Mouse (Mus musculus) heart, embryonic 12.5 days (tissue): ENCODE measurements around the gene Cop1. TPM values are rescaled to one million over a fixed set of nuclear protein-coding genes. Genes with fewer than 3 reads are reported as not detected.
A peak's percentile ranks its signal among the peaks of the same experiment; 100 is the strongest.

ENCODE experiments used
- ATAC-seq: fragments of 200-750 bp; cut with Nextera tagmentation; 2 replicates; pipeline ENCODE4 v1.8.0; 2017; ENCODE audit warnings: moderate TSS enrichment, moderate library complexity; ENCODE audit not compliant: insufficient number of reproducible peaks, low FRiP score
- H3K27ac ChIP-seq: fragments of 300-500 bp; sonication (generic); 2 replicates; pipeline ENCODE4 v1.5.1; 2016; ENCODE audit warnings: mild to moderate bottlenecking, moderate library complexity; ENCODE audit not compliant: poor library complexity, severe bottlenecking
- H3K27me3 ChIP-seq: fragments of 300-500 bp; sonication (generic); replicated peaks from 2 replicates; pipeline ENCODE4 v1.6.1; 2016; ENCODE audit warnings: mild to moderate bottlenecking, moderate library complexity
- H3K36me3 ChIP-seq: fragments of 300-500 bp; sonication (generic); 2 replicates; pipeline ENCODE4 v1.6.1; 2016; ENCODE audit warnings: mild to moderate bottlenecking, moderate library complexity
- H3K4me1 ChIP-seq: fragments of 300-500 bp; sonication (generic); replicated peaks from 2 replicates; pipeline ENCODE4 v1.6.1; 2016; ENCODE audit warnings: mild to moderate bottlenecking
- H3K4me2 ChIP-seq: fragments of 300-500 bp; sonication (generic); 2 replicates; pipeline ENCODE4 v1.6.1; 2016; ENCODE audit warnings: mild to moderate bottlenecking, moderate library complexity
- H3K4me3 ChIP-seq: fragments of 300-500 bp; sonication (generic); 2 replicates; pipeline ENCODE4 v1.5.1; 2016; ENCODE audit warnings: mild to moderate bottlenecking
- H3K9ac ChIP-seq: fragments of 300-500 bp; sonication (generic); 2 replicates; pipeline ENCODE4 v1.6.1; 2016; ENCODE audit warnings: mild to moderate bottlenecking, moderate library complexity
- H3K9me3 ChIP-seq: fragments of 300-500 bp; sonication (generic); replicated peaks from 2 replicates; pipeline ENCODE4 v1.6.1; 2016; ENCODE audit warnings: mild to moderate bottlenecking, moderate library complexity
- WGBS: fragments of 180-500 bp; shearing (Covaris S2); methylation state at CpG from one replicate; pipeline ENCODE4 v1.1.7; 2016; 5-methylcytosine and 5-hydroxymethylcytosine counted together
- polyA plus RNA-seq: library from polyadenylated mRNA; unstranded; fragments of >200 nt; fragmentation: Nextera tagmentation; extraction: Ambion mirVana; gene quantifications from 2 replicates; pipeline ENCODE4 v1.2.1, GENCODE M21; 2016

The Cop1 gene
- polyA plus RNA-seq, 1 experiment from 2014 or later, result 80.9 TPM

DNA sequence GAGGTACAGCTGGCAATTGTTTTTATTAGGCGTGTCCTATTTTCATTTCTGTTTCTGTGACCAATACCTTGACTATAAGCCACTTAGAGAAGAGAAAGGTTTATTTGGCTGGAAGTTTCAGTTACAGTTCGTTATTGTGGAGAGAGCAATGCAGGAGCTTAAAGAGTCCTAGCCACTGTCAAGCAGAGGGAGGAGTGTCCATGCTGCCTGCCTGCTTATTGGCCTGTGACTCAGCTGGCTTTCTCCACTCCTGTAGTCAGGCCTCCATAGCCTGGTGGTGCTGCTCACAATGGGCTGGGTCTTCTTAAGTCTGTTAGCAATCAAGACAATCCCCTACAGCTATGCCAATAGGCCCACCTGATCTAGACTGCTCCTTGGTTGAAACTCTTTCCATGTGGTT lies 2.4 kb downstream of the Cop1 start:
- Histone ChIP-seq H3K27ac (no peak overlapping the region), H3K27me3 (no peaks in the 10 kb centered on the region), H3K9me3 (no peaks in the 10 kb centered on the region), H3K4me1 (peaks cover 24% of the 10 kb centered on the region), H3K9ac (no peak overlapping the region), H3K4me3 (0 out of 2 replicates have a peak overlapping the region, but pooled peaks have one; percentile 3), H3K36me3 (no peaks in the 10 kb centered on the region; the same call in 1 of the 2 replicates), H3K4me2 (peak overlapping the region; percentile 42)
- peak; percentile 65 for ATAC-seq
- WGBS, result 70% methylated on average over 2 of the region's 2 CpGs

DNA sequence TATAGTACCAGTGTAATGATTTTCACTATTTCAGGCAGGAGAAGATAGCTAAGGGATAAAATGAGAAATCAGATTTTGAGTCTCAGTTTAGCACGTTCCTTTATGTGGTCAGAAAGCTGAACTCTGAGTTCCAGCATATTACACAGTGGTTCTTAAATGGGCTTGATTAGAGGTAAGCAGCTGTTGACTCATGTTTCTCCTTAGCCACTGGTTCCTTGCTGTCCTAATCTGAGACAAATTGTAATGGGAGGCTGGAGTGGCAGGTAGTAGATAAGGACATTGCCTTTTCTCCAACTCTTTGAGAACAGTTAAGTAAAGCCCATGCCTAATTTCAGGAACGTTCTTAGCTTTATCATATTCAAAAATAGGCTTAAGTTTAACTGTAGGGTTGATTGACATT lies 3.6 kb downstream of the Cop1 start:
- Histone ChIP-seq H3K36me3 (peaks cover 5% of the 10 kb centered on the region; the same call in 1 of the 2 replicates), H3K9ac (no peak overlapping the region), H3K27me3 (no peaks in the 10 kb centered on the region), H3K27ac (no peak overlapping the region), H3K4me1 (peaks cover 24% of the 10 kb centered on the region), H3K9me3 (no peaks in the 10 kb centered on the region), H3K4me3 (no peak overlapping the region), H3K4me2 (no peak overlapping the region)
- ATAC-seq, result no peak
- WGBS, result 20% methylated on average over 2 of the region's 2 CpGs

DNA sequence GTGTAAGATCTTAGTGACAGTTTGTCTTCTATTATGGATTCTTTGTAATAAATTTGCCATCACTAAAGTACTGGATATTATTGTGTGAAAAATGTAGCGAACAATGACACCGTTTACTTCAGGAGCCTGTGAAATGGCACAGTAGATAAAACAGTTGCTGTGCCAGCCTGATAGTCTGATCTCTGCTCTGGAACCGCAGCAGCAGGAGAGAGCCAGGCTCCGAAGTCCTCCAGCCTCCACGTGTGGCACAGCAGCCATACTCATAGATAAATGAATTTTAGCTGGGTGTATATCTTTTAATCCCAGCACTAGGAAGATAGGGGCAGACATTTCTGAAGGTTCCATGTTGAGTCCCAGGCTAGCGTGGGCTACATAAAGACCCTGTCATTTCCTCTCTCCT lies 6.0 kb downstream of the Cop1 start:
- H3K27me3 ChIP-seq, result no peaks in the 10 kb centered on the region
- H3K9me3 ChIP-seq, result no peaks in the 10 kb centered on the region
- no peak overlapping the region for H3K27ac ChIP-seq
- H3K4me1 ChIP-seq, result peaks cover 26% of the 10 kb centered on the region
- H3K4me2 ChIP-seq, result peak overlapping the region; percentile 12; the same call in 1 of the 2 replicates
- no peak overlapping the region for H3K9ac ChIP-seq
- ATAC-seq, result peak; percentile 51; the same call in 1 of the 2 replicates
- WGBS, result 56% methylated on average over 6 of the region's 6 CpGs
- H3K4me3 ChIP-seq, result no peak overlapping the region
- peaks cover 5% of the 10 kb centered on the region; the same call in 1 of the 2 replicates for H3K36me3 ChIP-seq

DNA sequence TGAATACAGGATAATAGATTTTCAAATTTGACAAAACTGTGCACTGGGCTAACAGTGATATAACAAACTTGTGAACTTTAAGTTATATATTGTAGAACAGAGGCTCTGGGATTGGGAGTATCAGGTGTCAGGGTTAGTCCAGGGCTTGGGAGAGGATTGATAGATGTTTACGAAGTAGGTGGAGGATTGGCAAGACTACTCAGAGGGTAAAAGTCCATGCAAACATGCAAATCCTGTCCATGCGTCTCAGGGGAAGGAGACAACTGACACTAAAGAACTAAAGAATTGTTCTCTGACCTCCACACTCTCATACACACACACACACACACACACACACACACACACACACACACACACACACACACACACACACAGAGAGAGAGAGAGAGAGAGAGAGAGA lies 18.2 kb downstream of the Cop1 start:
- no peak overlapping the region for H3K9ac ChIP-seq
- no peaks in the 10 kb centered on the region for H3K9me3 ChIP-seq
- no peaks in the 10 kb centered on the region for H3K4me1 ChIP-seq
- ATAC-seq, result no peak
- H3K27me3 ChIP-seq, result no peaks in the 10 kb centered on the region
- 76% methylated on average over 2 of the region's 2 CpGs for WGBS
- H3K36me3 ChIP-seq, result peaks cover 28% of the 10 kb centered on the region
- no peak overlapping the region for H3K27ac ChIP-seq
- H3K4me2 ChIP-seq, result no peak overlapping the region
- no peak overlapping the region for H3K4me3 ChIP-seq

DNA sequence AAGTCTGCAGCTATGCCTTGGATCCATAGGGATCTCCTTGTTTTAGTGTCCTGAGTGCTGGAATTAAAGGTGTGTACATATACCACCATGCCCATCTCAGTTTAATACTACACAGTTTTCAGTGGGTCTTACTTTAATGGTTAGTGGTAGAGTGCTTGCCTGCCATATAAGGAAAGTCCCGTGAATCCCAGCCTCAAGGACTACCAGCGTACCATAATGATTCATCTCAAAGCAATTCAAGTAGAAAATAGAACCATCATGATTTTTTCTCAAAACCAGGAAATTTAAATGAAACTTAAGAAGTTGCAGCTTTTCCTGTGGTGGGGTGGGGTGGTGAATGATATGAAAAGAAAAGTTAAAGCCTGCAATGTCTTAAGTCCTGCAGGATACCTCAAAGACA lies 21.0 kb downstream of the Cop1 start:
- Histone ChIP-seq H3K36me3 (peaks cover 36% of the 10 kb centered on the region), H3K9ac (no peak overlapping the region), H3K4me1 (no peaks in the 10 kb centered on the region), H3K27ac (no peak overlapping the region), H3K4me2 (no peak overlapping the region), H3K27me3 (no peaks in the 10 kb centered on the region), H3K9me3 (no peaks in the 10 kb centered on the region), H3K4me3 (no peak overlapping the region)
- WGBS, result 80% methylated on average over 2 of the region's 2 CpGs
- ATAC-seq, result no peak

DNA sequence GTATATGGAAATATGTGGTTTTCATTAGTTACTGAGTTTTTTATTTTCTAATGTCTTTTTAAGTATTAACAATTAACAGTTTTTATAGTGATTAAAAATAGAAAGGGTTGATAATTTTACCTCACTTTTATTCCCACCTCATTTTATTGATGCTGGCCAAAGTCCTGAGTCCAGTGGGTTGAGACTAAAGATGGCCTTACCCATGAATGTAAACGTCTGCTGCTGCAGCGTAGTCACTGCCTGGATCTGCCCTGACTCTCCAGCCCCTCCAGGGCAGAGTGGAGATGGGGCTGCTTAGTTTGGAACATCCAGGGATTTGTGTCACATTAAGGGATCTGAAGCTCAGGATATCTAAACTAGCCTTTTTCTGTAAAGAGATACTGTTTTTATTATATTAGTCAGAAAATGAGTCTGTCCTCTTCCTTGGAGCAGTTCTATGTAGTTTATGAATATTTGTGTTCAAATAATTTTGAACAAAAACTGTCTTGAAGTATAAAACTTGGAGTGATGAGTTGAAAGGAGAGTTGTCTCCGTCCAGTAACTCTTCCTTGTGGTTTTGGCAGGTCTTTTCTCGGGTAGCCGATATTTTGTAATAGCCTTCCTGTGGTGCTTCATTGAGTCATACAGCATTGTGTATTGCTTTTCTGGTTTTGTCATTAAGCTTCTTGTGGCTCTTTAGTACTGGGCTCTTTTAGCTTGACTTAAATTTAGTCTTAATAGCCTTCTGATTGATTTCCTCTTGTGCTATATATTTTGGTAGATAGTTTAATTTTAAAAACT lies 23.0 kb downstream of the Cop1 start:
- ATAC-seq, result no peak
- H3K9ac ChIP-seq, result no peak overlapping the region
- H3K4me1 ChIP-seq, result no peaks in the 10 kb centered on the region
- H3K4me3 ChIP-seq, result no peak overlapping the region
- H3K27me3 ChIP-seq, result no peaks in the 10 kb centered on the region
- H3K27ac ChIP-seq, result no peak overlapping the region
- H3K9me3 ChIP-seq, result no peaks in the 10 kb centered on the region
- no peak overlapping the region for H3K4me2 ChIP-seq
- peaks cover 38% of the 10 kb centered on the region for H3K36me3 ChIP-seq
- 84% methylated on average over 5 of the region's 5 CpGs for WGBS

DNA sequence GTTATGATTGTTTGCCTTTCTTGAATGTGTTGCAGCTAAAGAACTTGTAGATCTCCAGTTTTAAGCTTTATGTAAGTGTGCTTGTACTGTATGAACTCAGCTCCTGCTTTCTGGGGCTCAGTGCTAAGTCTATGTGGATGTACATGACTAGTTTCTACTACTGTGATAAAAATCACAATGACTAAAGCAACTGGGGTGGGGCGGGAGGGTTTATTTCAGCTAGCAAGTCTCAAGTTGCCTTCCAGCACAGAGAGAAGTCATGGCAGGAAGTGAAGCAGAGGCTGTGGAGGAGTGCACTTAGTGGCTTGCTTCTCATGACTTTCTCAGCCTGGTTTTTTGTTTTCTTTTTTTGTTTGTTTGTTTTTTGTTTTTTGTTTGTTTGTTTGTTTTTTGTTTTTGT lies 24.4 kb downstream of the Cop1 start:
- Histone ChIP-seq H3K4me2 (no peak overlapping the region), H3K27me3 (no peaks in the 10 kb centered on the region), H3K9ac (no peak overlapping the region), H3K4me1 (no peaks in the 10 kb centered on the region), H3K9me3 (no peaks in the 10 kb centered on the region), H3K36me3 (peaks cover 33% of the 10 kb centered on the region), H3K4me3 (no peak overlapping the region), H3K27ac (no peak overlapping the region)
- 83% methylated on average over 1 of the region's 1 CpGs for WGBS
- ATAC-seq, result no peak

DNA sequence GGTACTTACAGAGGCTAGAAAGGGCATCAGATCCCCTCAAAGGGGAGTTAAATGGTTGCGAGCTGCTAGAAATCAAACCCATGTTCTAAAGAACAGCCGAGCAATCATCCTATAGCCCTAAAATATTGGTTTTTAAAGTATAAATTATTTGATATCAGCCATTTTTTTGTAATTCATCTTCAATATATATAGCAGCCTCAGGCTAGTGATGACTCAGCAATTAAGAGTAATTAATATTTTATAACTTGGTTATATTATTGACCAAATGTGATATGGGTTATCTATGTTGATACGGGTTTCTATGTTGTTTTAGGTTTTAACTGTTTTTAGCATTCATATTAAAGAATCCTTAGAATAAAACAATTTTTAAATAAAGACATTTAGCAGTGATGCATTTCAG lies 31.7 kb downstream of the Cop1 start:
- Histone ChIP-seq H3K9me3 (no peaks in the 10 kb centered on the region), H3K27ac (no peak overlapping the region), H3K27me3 (no peaks in the 10 kb centered on the region), H3K36me3 (peaks cover 16% of the 10 kb centered on the region), H3K4me2 (no peak overlapping the region), H3K4me1 (no peaks in the 10 kb centered on the region), H3K4me3 (no peak overlapping the region), H3K9ac (no peak overlapping the region)
- no peak for ATAC-seq
- WGBS, result 94% methylated on average over 3 of the region's 3 CpGs

DNA sequence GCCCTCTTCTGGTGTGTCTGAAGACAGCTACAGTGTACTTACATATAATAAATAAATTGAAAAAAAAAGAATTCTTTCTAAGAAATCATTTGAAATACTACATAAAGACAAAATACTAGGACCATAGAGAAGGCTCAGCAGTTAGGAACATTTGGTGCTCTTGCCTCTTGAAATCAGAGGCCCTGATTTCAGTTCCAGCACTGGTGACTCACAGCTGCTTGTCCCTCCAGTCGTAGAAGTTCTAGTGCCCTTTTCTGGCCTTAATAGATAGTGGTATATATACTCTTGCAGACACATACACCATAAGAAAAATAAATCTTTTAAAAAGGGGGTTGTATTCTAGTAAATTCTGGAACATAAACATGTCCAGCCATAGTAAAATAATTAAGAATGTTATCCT lies 48.0 kb downstream of the Cop1 start:
- Histone ChIP-seq H3K36me3 (peaks cover 25% of the 10 kb centered on the region), H3K4me3 (no peak overlapping the region), H3K27ac (no peak overlapping the region), H3K27me3 (no peaks in the 10 kb centered on the region), H3K9me3 (no peaks in the 10 kb centered on the region), H3K4me1 (no peaks in the 10 kb centered on the region), H3K9ac (no peak overlapping the region), H3K4me2 (no peak overlapping the region)
- 73% methylated on average over 1 of the region's 1 CpGs for WGBS
- no peak for ATAC-seq

DNA sequence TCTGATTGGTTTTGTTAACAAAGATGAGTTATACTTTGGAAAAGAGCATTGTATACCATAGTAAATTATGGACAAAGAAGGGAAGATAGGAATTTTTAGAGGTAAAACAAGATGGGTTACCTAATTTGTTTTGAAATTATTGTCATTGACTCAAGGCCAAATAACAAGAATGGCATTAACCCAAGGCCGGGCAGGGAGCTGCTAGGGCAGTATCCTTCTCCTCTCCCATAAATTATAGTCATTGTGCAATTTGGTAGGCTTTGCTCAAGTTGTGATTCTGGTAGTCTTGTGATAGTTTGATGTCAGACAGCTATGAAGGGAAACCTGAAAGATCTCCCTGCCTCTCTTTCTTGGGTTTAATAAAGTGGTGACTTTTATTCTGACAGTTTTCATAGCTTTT lies 49.7 kb downstream of the Cop1 start:
- Histone ChIP-seq H3K4me2 (no peak overlapping the region), H3K36me3 (peaks cover 27% of the 10 kb centered on the region), H3K4me1 (no peaks in the 10 kb centered on the region), H3K9me3 (no peaks in the 10 kb centered on the region), H3K27me3 (no peaks in the 10 kb centered on the region), H3K27ac (no peak overlapping the region), H3K4me3 (no peak overlapping the region), H3K9ac (no peak overlapping the region)
- ATAC-seq, result no peak
- WGBS, result 93% methylated on average over 1 of the region's 1 CpGs

DNA sequence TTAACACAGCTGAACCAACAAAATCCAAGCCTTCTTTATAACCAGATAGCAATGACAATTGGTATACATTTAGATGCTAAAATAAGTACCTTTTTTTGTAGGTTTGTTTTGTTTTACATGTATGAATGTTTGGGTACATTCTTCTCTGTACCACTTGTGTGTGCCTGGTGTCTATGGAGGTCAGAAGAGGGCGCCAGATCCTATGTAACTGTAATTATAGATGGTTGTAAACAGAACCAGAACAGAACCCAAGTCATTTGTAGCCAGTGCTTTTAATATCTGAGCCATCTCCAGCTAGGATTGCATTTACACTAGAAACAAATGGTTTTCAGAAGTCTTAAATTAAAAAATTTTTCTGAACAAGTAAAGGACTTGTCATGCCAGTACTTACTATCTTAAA lies 54.7 kb downstream of the Cop1 start:
- H3K4me3 ChIP-seq, result no peak overlapping the region
- peaks cover 16% of the 10 kb centered on the region for H3K36me3 ChIP-seq
- H3K4me2 ChIP-seq, result no peak overlapping the region
- no peak for ATAC-seq
- 73% methylated on average over 1 of the region's 1 CpGs for WGBS
- no peak overlapping the region for H3K27ac ChIP-seq
- H3K4me1 ChIP-seq, result no peaks in the 10 kb centered on the region
- H3K9me3 ChIP-seq, result no peaks in the 10 kb centered on the region
- no peak overlapping the region for H3K9ac ChIP-seq
- no peaks in the 10 kb centered on the region for H3K27me3 ChIP-seq

DNA sequence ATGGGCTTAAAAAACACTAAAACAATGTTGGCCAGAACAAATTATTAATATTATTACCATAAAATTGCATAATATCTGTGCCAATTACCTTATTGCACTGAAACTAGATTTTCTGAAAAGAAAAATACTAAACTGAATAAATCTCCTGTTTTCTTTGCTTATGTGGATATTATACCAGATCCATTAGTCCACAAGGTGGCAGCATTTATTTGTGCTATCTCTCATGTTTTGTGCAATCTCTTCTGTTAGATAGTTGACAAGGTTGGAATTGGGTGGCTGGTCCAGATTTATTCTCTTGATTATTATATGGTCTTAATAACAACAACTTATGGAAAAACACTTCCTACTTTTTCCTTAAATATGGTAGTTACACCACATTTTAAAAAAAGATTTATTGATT lies 58.1 kb downstream of the Cop1 start:
- H3K27ac ChIP-seq, result no peak overlapping the region
- H3K27me3 ChIP-seq, result no peaks in the 10 kb centered on the region
- no peaks in the 10 kb centered on the region for H3K9me3 ChIP-seq
- no peak overlapping the region for H3K4me2 ChIP-seq
- H3K36me3 ChIP-seq, result peaks cover 18% of the 10 kb centered on the region
- no peaks in the 10 kb centered on the region for H3K4me1 ChIP-seq
- no peak overlapping the region for H3K9ac ChIP-seq
- H3K4me3 ChIP-seq, result no peak overlapping the region
- ATAC-seq, result no peak
